Mouse (Mus musculus) olfactory bulb, adult 2 months (tissue): Measurements from ENCODE around the gene Pip4p1. TPM values are rescaled to one million over a fixed set of nuclear protein-coding genes. Genes with fewer than 3 reads are reported as not detected.
A peak's percentile ranks its signal among the peaks of the same experiment; 100 is the strongest.
"Not testable (repeated sequence)": the region's sequence is repeated elsewhere in the genome, so short reads cannot be mapped to it uniquely, and the experiment has no call there.

Experiments used
- H3K27ac ChIP-seq: fragments of 200-500 bp; 2 replicates; pipeline ENCODE4 v1.5.1; 2012; ENCODE audit warnings: low read depth, low read length; ENCODE audit not compliant: insufficient read depth
- H3K4me1 ChIP-seq: fragments of 200-500 bp; 2 replicates; pipeline ENCODE4 v1.6.1; 2012; ENCODE audit warnings: low read length; ENCODE audit not compliant: control insufficient read depth, insufficient read depth
- H3K4me3 ChIP-seq: fragments of 200-500 bp; 2 replicates; pipeline ENCODE4 v1.5.1; 2012; ENCODE audit warnings: mild to moderate bottlenecking, low read depth, low read length, moderate library complexity; ENCODE audit not compliant: insufficient read depth
- CTCF ChIP-seq: fragments of 200-500 bp; IDR thresholded peaks from 2 replicates; pipeline ENCODE4 v1.5.1; 2012; ENCODE audit warnings: low read depth, mild to moderate bottlenecking, low read length, moderate library complexity; ENCODE audit not compliant: insufficient read depth
- POLR2A ChIP-seq: fragments of 200-500 bp; IDR thresholded peaks from 2 replicates; pipeline ENCODE4 v1.6.1; 2012; ENCODE audit warnings: mild to moderate bottlenecking, low read depth, low read length, moderate library complexity; ENCODE audit not compliant: insufficient read depth
- WGBS: fragments of 180-500 bp; shearing (Covaris S2); methylation state at CpG from one replicate; pipeline ENCODE4 v1.1.7; 2018; 5-methylcytosine and 5-hydroxymethylcytosine counted together
- polyA plus RNA-seq: library from polyadenylated mRNA; stranded (reverse); fragments of >200 nt; gene quantifications from 2 replicates; pipeline ENCODE4 v1.2.4, GENCODE M21; 2012; ENCODE audit warnings: low replicate concordance; ENCODE audit not compliant: missing spikeins, insufficient read depth, insufficient read length

Gene Pip4p1
- polyA plus RNA-seq, 1 experiment = not detected

DNA sequence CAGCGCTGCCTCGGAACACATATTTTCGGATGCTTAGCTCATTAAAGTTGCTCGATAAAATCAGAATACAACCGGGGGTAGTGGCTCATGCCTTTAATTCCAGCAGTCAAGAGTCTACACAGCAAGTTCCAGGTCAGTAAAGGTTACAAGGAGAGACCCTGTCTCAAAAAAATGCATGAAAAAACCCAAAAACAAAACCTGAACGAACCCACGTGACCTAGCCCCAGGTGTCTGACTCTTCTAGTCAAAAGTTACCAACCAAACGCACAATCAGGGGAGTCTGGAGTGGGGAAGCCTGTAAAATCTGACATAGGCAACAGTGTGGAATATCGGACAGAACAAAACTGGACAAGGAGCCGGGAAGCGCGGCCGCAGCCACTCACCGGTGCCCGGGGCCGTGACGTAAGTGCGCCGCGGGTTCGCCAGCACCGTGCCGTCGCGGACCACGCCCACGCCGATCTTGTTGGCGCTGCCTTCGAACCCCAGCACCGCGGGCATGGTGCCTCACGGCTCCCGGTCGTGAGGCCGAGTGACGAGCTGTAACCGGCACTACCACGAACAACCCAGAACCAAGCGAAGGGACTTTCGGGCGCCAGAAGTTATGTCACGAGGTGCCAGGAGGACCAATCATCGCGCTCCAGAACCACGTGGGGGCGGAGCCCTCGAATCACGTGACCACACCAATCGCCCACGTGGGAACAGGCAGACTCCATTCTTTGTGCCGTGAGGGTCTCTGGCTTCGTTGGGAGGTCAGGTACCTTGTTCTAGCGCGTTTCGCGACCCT lies 6.2 kb downstream of the Pip4p1 start, which contains the start of the genes Osgep and Apex1:
Gene Osgep (minus strand): TSS at position 613 of the 784 bp plus-strand sequence.
Gene Apex1 (plus strand): TSS at position 688 of the 784 bp plus-strand sequence.
- TF ChIP-seq CTCF (no peak), POLR2A (peak; percentile 73)
- WGBS = under 1% methylated on average over 57 of the region's 57 CpGs
- peaks cover 2% of the 10 kb centered on the region; the same call in 1 of the 2 replicates for H3K4me1 ChIP-seq
- peak within 1 kb of the TSS; percentile 88 for H3K27ac ChIP-seq
- H3K4me3 ChIP-seq = peak within 1 kb of the TSS; percentile 93

- H3K27ac ChIP-seq, H3K4me1 ChIP-seq, H3K4me3 ChIP-seq: not testable (repeated sequence)
- WGBS = 74% methylated on average over 1 of the region's 1 CpGs
These were observed 7.2 kb downstream of the Pip4p1 start for GRCm38 (mm10) chr14:50923437-50923836.

- Histone ChIP-seq H3K4me1 (no peaks in the 10 kb centered on the region), H3K27ac (no peak overlapping the region), H3K4me3 (no peak overlapping the region)
- no peak for TF ChIP-seq CTCF
- WGBS = 55% methylated on average over 3 of the region's 3 CpGs
These were observed 19.3 kb downstream of the Pip4p1 start for GRCm38 (mm10) chr14:50911356-50911755.

DNA sequence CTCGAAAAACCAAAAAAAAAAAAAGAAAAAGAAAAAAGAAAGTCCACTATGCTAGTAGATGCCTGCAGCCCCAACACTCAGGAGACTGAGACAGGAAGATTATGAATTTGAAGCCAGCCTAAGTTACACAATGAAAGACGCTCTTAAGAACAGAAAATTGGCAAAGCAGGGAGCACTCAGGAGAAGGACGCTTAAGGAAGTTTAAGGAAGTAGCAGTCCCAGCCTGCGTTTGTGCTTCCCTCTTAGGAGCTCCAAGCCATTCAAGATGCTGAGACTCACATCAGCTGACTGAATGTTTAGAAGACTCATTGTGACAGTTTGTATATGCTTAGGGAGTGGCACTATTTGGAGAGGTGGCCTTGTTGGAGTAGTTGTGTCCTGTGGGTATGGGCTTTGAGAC lies 22.5 kb downstream of the Pip4p1 start:
- TF ChIP-seq POLR2A (no peak), CTCF (no peak)
- no peak overlapping the region for H3K4me3 ChIP-seq
- H3K27ac ChIP-seq = no peak overlapping the region
- WGBS = 78% methylated on average over 4 of the region's 4 CpGs
- H3K4me1 ChIP-seq = peaks cover 5% of the 10 kb centered on the region

DNA sequence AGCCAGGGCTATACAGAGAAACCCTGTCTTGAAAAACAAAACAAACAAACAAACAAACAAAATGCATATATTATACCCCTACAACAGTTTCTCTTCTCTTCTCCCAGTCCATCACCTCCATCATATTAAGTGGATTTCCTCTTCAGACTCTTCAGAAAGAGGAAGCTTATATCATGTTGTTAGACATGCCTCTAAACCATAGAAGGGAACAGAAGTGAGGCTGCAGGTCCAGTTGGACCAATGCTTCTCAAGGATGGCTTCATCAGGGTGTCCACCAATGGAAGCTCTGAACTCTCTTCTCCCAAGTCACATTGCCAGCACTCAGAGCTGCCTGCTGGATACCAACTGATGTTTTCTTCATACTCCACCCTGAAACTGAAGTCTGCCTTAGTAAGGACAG lies 25.3 kb downstream of the Pip4p1 start:
- not testable (repeated sequence) for H3K4me1 ChIP-seq, H3K27ac ChIP-seq, H3K4me3 ChIP-seq

GRCm38 (mm10) chr14:50904828-50905129 lies 25.9 kb downstream of the Pip4p1 start:
- Histone ChIP-seq H3K27ac (no peak overlapping the region), H3K4me3 (no peak overlapping the region), H3K4me1 (peaks cover 5% of the 10 kb centered on the region)
- WGBS = 92% methylated on average over 4 of the region's 4 CpGs
- TF ChIP-seq POLR2A = no peak

- peak overlapping the region; percentile 49 for H3K4me3 ChIP-seq
- H3K27ac ChIP-seq = no peak overlapping the region
- H3K4me1 ChIP-seq = peaks cover 5% of the 10 kb centered on the region
- WGBS = 8% methylated on average over 26 of the region's 26 CpGs
- TF ChIP-seq CTCF = 0 out of 2 replicates have a peak, but pooled peaks have one; percentile 17
- TF ChIP-seq POLR2A = no peak
These were observed 26.5 kb downstream of the Pip4p1 start for GRCm38 (mm10) chr14:50903973-50904827.

DNA sequence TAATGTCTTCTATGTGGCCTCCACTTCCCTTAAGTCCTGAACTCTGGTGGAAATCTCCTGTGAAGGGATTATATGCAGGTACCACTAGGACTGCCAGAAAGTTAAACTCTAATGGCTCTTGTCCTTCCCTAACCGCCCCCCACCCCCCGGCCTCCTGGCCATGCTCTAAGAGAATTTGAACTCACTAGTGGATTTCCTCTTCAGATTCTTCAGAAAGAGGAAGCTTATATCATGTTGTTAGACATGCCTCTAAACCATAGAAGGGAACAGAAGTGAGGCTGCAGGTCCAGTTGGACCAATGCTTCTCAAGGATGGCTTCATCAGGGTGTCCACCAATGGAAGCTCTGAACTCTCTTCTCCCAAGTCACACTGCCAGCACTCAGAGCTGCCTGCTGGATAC lies 32.7 kb downstream of the Pip4p1 start:
- not testable (repeated sequence) for H3K4me3 ChIP-seq, H3K27ac ChIP-seq
- peaks cover 14% of the 10 kb centered on the region for H3K4me1 ChIP-seq
- 96% methylated on average over 2 of the region's 2 CpGs for WGBS

GRCm38 (mm10) chr14:50897374-50897765 lies 33.3 kb downstream of the Pip4p1 start, which contains the start of gene Klhl33:
Gene Klhl33, minus strand, starts transcription at chr14:50897507.
- H3K4me3 ChIP-seq = peak within 1 kb of the TSS; percentile 48
- peak within 1 kb of the TSS; percentile 6; the same call in 1 of the 2 replicates for H3K27ac ChIP-seq
- peaks cover 14% of the 10 kb centered on the region for H3K4me1 ChIP-seq
- TF ChIP-seq POLR2A (no peak), CTCF (no peak)
- WGBS = 50% methylated on average over 7 of the region's 7 CpGs
